7 mouse cellular contexts compared by ENCODE assay signal in the genomic region with DNA sequence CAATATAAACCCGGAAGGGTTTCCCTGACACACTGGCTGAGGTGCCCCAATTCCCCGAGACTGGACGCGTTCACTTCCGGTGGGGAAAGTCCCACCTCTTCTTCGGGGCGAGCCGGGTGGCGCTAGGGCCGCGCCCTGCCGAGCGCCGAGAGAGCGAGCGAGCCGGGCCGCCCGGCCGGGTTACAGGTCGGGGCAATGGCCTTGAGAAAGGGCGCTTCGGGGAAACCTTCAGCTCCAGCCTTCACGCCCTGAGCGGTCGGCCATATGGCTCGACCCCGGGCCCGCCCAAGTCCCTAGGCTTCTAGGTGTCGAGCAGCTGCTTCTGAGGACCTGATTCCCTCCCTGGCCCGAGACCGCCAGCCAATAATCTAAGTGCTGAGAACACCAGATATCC. TPM values are rescaled to one million over a fixed set of nuclear protein-coding genes. Genes with fewer than 3 reads are reported as not detected.
DNase-seq lines count a peak whose midpoint lies in the region; ATAC-seq lines count a peak whose summit lies in the region.

No protein-coding gene starts in this region.

- DNase-seq in adrenal gland, adult (ENCODE audit: inconsistent age in 2 of 2, low spot score in 1 of 2) = peak; percentile 82 to 90
- peak; percentile 44 to 60 for DNase-seq in gastrocnemius, adult 8-10 months (ENCODE audit: low spot score in 2 of 2)
- DNase-seq in induced T-regulatory cell, adult 2 months (ENCODE audit: low read depth) = peak; percentile 87
- peak; percentile 46 to 55 for DNase-seq in left cerebral cortex, postnatal 14 days (ENCODE audit: low spot score in 2 of 2)
- peak; percentile 19 to 22 for DNase-seq in right cerebral cortex, postnatal 36 days (ENCODE audit: low spot score in 2 of 2)

- peak; percentile 69 for ATAC-seq in common myeloid progenitor, adult 5-6 weeks (replicated peaks; ENCODE audit: low read depth, poor library complexity, severe bottlenecking)
- peak; percentile 84 for ATAC-seq in megakaryocyte-erythroid progenitor cell, adult 5-6 weeks (replicated peaks; ENCODE audit: low FRiP score, low TSS enrichment, poor library complexity, severe bottlenecking)

- intact Hi-C loops in left cerebral cortex, postnatal 14 days (cut with DNase I) = loop anchor here (5.0 kb wide), 1 partner anchor 341 kb away; no protein-coding TSS in a partner anchor

RNA-seq across cellular contexts. Expression of a gene that starts 1.0 kb away (rescaled TPM):
- total RNA-seq in common myeloid progenitor, adult 5-6 weeks (2017) = 21.1 and 23.0 TPM in 2 replicates
- 10 to 100 TPM; 22.2 to 28.6 (median 24.1) TPM for total RNA-seq in gastrocnemius, adult 8-10 months (2022)
- total RNA-seq in left cerebral cortex, postnatal 14 days (2021) = 10 to 100 TPM; 24.9 to 25.1 TPM
- total RNA-seq in megakaryocyte-erythroid progenitor cell, adult 5-6 weeks (2014; fragmentation: Nextera tagmentation) = 16.3 and 23.6 TPM in 2 replicates
- total RNA-seq in megakaryocyte-erythroid progenitor cell, adult 5-6 weeks (2017) = 17.2 and 21.6 TPM in 2 replicates

Comparison
In these comparisons a context has a peak if more than half of its experiments do, and no peak if none do; other contexts are left out.
1. Peak in every context shown above with its lines: DNase-seq and ATAC-seq.
2. DNase-seq: peak in every context shown above with its lines; median percentile 87 in induced T-regulatory cell, adult 2 months; 86 in adrenal gland, adult; 52 in gastrocnemius, adult 8-10 months; 50 in left cerebral cortex, postnatal 14 days; 20 in right cerebral cortex, postnatal 36 days.